Mouse (Mus musculus) limb, embryonic 14.5 days (tissue): ENCODE measurements around the gene Naa40. TPM values are rescaled to one million over a fixed set of nuclear protein-coding genes. Genes with fewer than 3 reads are reported as not detected.

Source experiments
- ATAC-seq: fragments of 200-750 bp; cut with Nextera tagmentation; 2 replicates; pipeline ENCODE4 v1.8.0; 2017; ENCODE audit warnings: low read depth, moderate number of reproducible peaks, moderate TSS enrichment; ENCODE audit not compliant: low FRiP score
- DNase-seq: peaks from one replicate; pipeline ENCODE4 v3.0.0-alpha.2; 2015; ENCODE audit warnings: low spot score
- H3K27ac ChIP-seq: fragments of 300-500 bp; sonication (generic); replicated peaks from 2 replicates; pipeline ENCODE4 v1.5.1; 2014; ENCODE audit warnings: low read depth, mild to moderate bottlenecking, low read length, moderate library complexity, mixed read lengths
- H3K27me3 ChIP-seq: fragments of 300-500 bp; sonication (generic); 2 replicates; pipeline ENCODE4 v1.6.1; 2014; ENCODE audit warnings: low read length, mixed read lengths; ENCODE audit not compliant: control insufficient read depth, insufficient read depth
- H3K36me3 ChIP-seq: fragments of 300-500 bp; sonication (generic); 2 replicates; pipeline ENCODE4 v1.6.1; 2014; ENCODE audit warnings: mild to moderate bottlenecking, low read length, moderate library complexity, mixed read lengths; ENCODE audit not compliant: control insufficient read depth, insufficient read depth
- H3K4me1 ChIP-seq: fragments of 300-500 bp; sonication (generic); 2 replicates; pipeline ENCODE4 v1.6.1; 2014; ENCODE audit warnings: antibody characterized with exemption, low read length, mixed read lengths; ENCODE audit not compliant: control insufficient read depth, insufficient read depth
- H3K4me2 ChIP-seq: fragments of 300-500 bp; sonication (generic); replicated peaks from 2 replicates; pipeline ENCODE4 v1.6.1; 2014; ENCODE audit warnings: low read depth, mild to moderate bottlenecking, low read length, moderate library complexity; ENCODE audit not compliant: severe bottlenecking
- H3K4me3 ChIP-seq: fragments of 300-500 bp; sonication (generic); replicated peaks from 2 replicates; pipeline ENCODE4 v1.5.1; 2014; ENCODE audit warnings: low read length
- H3K9ac ChIP-seq: fragments of 300-500 bp; sonication (generic); 2 replicates; pipeline ENCODE4 v1.6.1; 2014; ENCODE audit warnings: mild to moderate bottlenecking, low read depth, low read length, moderate library complexity; ENCODE audit not compliant: severe bottlenecking
- H3K9me3 ChIP-seq: fragments of 300-500 bp; sonication (generic); 2 replicates; pipeline ENCODE4 v1.6.1; 2016; ENCODE audit warnings: low read length; ENCODE audit not compliant: control insufficient read depth
- POLR2A ChIP-seq: fragments of 200-500 bp; IDR thresholded peaks from 2 replicates; pipeline ENCODE4 v1.8.0; 2012; ENCODE audit warnings: inconsistent platforms, mild to moderate bottlenecking, moderate library complexity, borderline replicate concordance; ENCODE audit not compliant: insufficient read depth, insufficient read length; ENCODE audit errors: extremely low read depth
- WGBS: fragments of 180-500 bp; shearing (Covaris S2); extraction: QIAGEN DNeasy Blood & Tissue Kit; methylation state at CpG from one replicate; pipeline ENCODE4 v1.1.7; 2014; 5-methylcytosine and 5-hydroxymethylcytosine counted together
- polyA plus RNA-seq, 2 experiments: library from polyadenylated mRNA; depleted of rRNA in 1 of 2; stranded (reverse) in 1 of 2; unstranded in 1 of 2; fragments of >200 nt; fragmentation: Nextera tagmentation in 1 of 2; extraction: Ambion mirVana in 1 of 2; gene quantifications; 2 replicates each; pipeline versions ENCODE4 v1.2.1 to v1.2.3; 2012 to 2014

Naa40 gene
- polyA plus RNA-seq, 2 experiments: 50.1 to 55.9 TPM

DNA sequence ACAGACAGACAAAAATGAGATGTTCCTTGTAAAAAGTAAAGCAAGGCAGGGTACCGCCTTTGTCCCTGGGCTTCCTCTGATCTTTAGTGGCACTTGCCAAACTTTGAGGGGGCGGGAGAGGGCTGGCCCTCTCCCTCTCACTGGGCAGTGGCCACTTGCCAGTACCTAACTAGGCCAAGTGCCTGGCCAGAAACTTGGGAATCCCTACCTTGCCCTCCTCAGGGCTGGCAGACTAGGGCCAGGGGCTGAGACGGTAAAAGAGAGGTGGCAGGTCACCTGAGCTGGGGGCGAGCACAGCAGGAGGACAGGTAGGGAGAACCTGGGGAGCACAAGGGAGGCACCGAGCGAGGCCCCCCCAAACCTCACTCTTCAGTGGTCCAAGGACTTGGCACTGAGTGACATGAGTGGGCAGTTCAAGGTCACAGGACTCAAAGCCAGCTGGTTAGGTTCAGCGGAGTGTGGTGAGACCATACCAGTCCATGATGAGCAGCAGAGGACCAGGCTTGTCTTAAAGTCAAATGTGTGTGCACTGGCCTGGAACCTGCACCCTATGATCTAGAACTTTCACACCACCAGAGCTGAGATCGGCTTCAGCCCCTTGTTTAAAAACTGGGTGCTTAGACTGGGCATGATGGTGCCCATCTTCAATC, 60.1 kb downstream of the Naa40 start:
- H3K9me3 ChIP-seq: no peaks in the 10 kb centered on the region
- TF ChIP-seq POLR2A: no peak
- WGBS: 74% methylated on average over 8 of the region's 8 CpGs
- DNase-seq: no peak
- peaks cover 39% of the 10 kb centered on the region for H3K4me1 ChIP-seq
- H3K4me3 ChIP-seq: no peak overlapping the region
- no peak overlapping the region for H3K4me2 ChIP-seq
- no peak overlapping the region for H3K27ac ChIP-seq
- no peak for ATAC-seq
- no peaks in the 10 kb centered on the region for H3K27me3 ChIP-seq
- H3K36me3 ChIP-seq: no peaks in the 10 kb centered on the region
- H3K9ac ChIP-seq: no peak overlapping the region

DNA sequence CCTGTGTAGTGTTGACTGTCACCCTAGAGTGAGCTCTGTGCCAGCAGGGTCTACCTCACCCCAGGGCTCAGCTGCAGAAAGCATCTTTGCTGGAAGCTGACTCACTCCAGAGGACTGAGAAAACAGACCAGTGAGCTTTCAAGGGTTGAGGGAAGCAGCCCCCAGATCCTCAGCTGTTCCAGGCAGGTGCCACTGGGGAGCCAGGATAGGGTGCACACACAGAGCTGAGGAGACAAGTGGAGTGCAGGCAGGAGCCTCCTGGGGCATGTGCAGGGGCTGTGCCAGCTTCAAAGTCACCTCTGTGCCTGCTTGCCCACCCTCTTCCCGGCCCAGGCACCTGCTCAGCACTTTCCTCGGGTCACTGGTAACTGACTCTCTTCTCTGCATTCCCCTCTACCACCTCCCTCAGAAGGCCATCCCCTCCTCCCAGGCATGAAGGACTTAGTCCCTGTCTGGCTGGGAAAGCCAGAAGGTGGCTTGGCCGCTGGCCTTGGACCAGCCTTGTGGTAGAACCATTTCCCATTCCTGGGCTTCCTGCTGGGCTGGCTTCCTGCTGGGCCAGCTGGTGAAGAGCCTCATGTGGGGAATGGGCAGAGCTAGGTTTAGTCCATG, 62.0 kb downstream of the Naa40 start:
- no peak overlapping the region for H3K4me3 ChIP-seq
- H3K9ac ChIP-seq: no peak overlapping the region
- H3K36me3 ChIP-seq: no peaks in the 10 kb centered on the region
- H3K27ac ChIP-seq: no peak overlapping the region
- H3K27me3 ChIP-seq: no peaks in the 10 kb centered on the region
- no peaks in the 10 kb centered on the region for H3K9me3 ChIP-seq
- no peak for TF ChIP-seq POLR2A
- peaks cover 41% of the 10 kb centered on the region for H3K4me1 ChIP-seq
- DNase-seq: no peak
- 49% methylated on average over 3 of the region's 3 CpGs for WGBS
- no peak for ATAC-seq
- no peak overlapping the region for H3K4me2 ChIP-seq

DNA sequence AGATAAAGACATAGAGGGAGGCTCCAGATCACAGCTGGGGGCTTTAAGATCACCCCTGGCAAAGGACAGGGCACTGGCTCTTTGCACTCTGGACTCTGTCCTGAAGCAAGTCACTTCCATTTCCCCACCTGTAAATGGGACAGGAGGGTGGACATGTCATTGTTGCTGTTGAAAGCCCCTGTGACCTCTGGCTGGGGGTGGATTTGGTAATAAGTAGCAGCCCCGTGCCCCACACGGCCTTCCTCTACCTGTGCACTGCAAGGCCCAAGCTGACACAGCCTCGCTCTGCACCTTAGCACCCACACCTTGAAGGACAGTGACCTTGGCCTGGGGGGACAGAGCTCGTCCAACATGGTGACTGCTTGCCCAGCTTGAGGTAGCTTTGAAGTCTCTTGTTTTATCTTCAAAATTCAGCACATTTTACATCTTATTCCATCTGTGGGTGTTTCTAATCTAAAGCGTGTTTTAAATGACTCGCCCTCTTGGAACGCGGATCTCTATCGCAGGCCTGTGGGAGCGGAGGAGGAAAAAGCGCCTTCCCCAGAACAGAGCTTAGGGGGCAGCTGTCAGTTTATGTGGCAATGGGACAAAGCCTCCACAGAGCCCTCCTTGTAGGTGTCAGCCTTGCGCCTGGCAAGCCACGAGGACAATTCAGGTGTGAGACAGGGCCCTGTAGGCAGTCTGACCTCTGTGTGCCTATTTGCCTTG, 63.0 kb downstream of the Naa40 start:
- TF ChIP-seq POLR2A: no peak
- H3K4me2 ChIP-seq: no peak overlapping the region
- no peaks in the 10 kb centered on the region for H3K36me3 ChIP-seq
- no peak overlapping the region for H3K4me3 ChIP-seq
- DNase-seq (no peak), ATAC-seq (no peak)
- WGBS: 49% methylated on average over 13 of the region's 13 CpGs
- H3K9me3 ChIP-seq: no peaks in the 10 kb centered on the region
- H3K27me3 ChIP-seq: no peaks in the 10 kb centered on the region
- peaks cover 32% of the 10 kb centered on the region for H3K4me1 ChIP-seq
- H3K9ac ChIP-seq: no peak overlapping the region
- H3K27ac ChIP-seq: no peak overlapping the region

DNA sequence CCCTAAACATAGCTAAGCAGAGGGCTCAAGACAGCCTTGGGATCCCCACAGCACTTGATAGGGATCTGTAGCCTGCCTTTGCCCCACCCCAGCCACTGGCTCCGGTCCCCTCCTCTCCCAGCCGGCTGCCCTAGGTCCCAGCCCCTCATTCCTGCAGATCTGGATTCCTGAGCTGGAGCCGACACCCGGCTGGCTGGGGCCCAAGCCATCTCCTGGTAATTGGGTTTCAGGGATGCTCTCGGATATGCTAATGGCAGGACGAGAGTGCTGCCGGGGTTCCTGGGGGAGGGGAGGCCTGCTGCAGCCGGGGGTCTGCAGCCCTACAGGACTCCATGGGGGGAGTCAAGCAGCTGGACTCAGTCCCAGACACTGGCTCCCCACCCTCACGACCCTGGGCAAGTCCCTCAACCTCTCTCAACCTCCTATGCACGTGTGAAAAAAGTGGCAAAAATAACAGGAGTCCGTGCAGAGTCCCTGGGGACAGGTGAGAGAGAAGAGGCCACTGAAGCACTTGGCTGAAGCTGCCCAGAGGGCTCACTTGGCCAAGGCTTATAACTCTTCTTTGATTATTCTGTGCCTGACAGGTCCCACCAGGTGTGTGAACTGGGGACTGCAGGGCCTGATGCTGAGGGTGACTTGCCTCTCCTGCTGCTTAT, 64.8 kb downstream of the Naa40 start:
- no peak overlapping the region for H3K9ac ChIP-seq

More for the DNA sequence above, 64.8 kb downstream of the Naa40 start:
- no peaks in the 10 kb centered on the region for H3K9me3 ChIP-seq
- ATAC-seq: 0 out of 2 replicates have a peak, but pooled peaks have one; percentile 16
- 0 out of 2 replicates have a peak overlapping the region, but pooled peaks have one; percentile 4 for H3K4me2 ChIP-seq
- peak; percentile 48 for DNase-seq
- H3K4me1 ChIP-seq: peaks cover 32% of the 10 kb centered on the region
- no peaks in the 10 kb centered on the region for H3K27me3 ChIP-seq
- TF ChIP-seq POLR2A: no peak
- WGBS: 6% methylated on average over 10 of the region's 11 CpGs
- H3K27ac ChIP-seq: no peak overlapping the region
- no peaks in the 10 kb centered on the region for H3K36me3 ChIP-seq
- no peak overlapping the region for H3K4me3 ChIP-seq

Other genes starting within 250 kb of the Naa40 start
- gene Dnajc4, start 248.6 kb downstream of the Naa40 start, polyA plus RNA-seq (2012; rRNA removed): 32.4 and 38.0 TPM in 2 replicates
- gene Dnajc4, start 248.6 kb downstream of the Naa40 start, polyA plus RNA-seq (2014; fragmentation: Nextera tagmentation; extraction: Ambion mirVana): 24.4 and 26.8 TPM in 2 replicates
- 22.1 and 27.7 TPM in 2 replicates for gene Nudt22, start 245.1 kb downstream of the Naa40 start, polyA plus RNA-seq (2012; rRNA removed)
- gene Nudt22, start 245.1 kb downstream of the Naa40 start, polyA plus RNA-seq (2014; fragmentation: Nextera tagmentation; extraction: Ambion mirVana): 21.5 and 21.9 TPM in 2 replicates
- gene Trpt1, start 245.1 kb downstream of the Naa40 start, polyA plus RNA-seq (2012; rRNA removed): 15.1 and 19.9 TPM in 2 replicates
- gene Trpt1, start 245.1 kb downstream of the Naa40 start, polyA plus RNA-seq (2014; fragmentation: Nextera tagmentation; extraction: Ambion mirVana): 10.7 and 12.0 TPM in 2 replicates
- gene Fermt3, start 221.7 kb downstream of the Naa40 start, polyA plus RNA-seq (2012; rRNA removed): 10.1 and 13.1 TPM in 2 replicates
- 10.2 and 10.8 TPM in 2 replicates for gene Fermt3, start 221.7 kb downstream of the Naa40 start, polyA plus RNA-seq (2014; fragmentation: Nextera tagmentation; extraction: Ambion mirVana)
- 124 and 170 TPM in 2 replicates for gene Stip1, start 201.2 kb downstream of the Naa40 start, polyA plus RNA-seq (2012; rRNA removed)
- gene Stip1, start 201.2 kb downstream of the Naa40 start, polyA plus RNA-seq (2014; fragmentation: Nextera tagmentation; extraction: Ambion mirVana): 200 and 205 TPM in 2 replicates
- 24.6 and 27.4 TPM in 2 replicates for gene Macrod1, start 184.4 kb downstream of the Naa40 start, polyA plus RNA-seq (2012; rRNA removed)
- 16.6 and 19.7 TPM in 2 replicates for gene Macrod1, start 184.4 kb downstream of the Naa40 start, polyA plus RNA-seq (2014; fragmentation: Nextera tagmentation; extraction: Ambion mirVana)
- 2.2 and 3.2 TPM in 2 replicates for gene Flrt1, start 135.5 kb downstream of the Naa40 start, polyA plus RNA-seq (2012; rRNA removed)
- gene Flrt1, start 135.5 kb downstream of the Naa40 start, polyA plus RNA-seq (2014; fragmentation: Nextera tagmentation; extraction: Ambion mirVana): 8.5 and 9.6 TPM in 2 replicates
- gene Otub1, start 34.9 kb downstream of the Naa40 start, polyA plus RNA-seq (2012; rRNA removed): 157 and 181 TPM in 2 replicates
- 203 and 212 TPM in 2 replicates for gene Otub1, start 34.9 kb downstream of the Naa40 start, polyA plus RNA-seq (2014; fragmentation: Nextera tagmentation; extraction: Ambion mirVana)
- gene Cox8a, start 23.6 kb downstream of the Naa40 start, polyA plus RNA-seq (2012; rRNA removed): 478 and 552 TPM in 2 replicates
- 850 and 909 TPM in 2 replicates for gene Cox8a, start 23.6 kb downstream of the Naa40 start, polyA plus RNA-seq (2014; fragmentation: Nextera tagmentation; extraction: Ambion mirVana)
- gene Rcor2, start 26.1 kb upstream of the Naa40 start, polyA plus RNA-seq (2012; rRNA removed): 69.4 and 80.9 TPM in 2 replicates
- gene Rcor2, start 26.1 kb upstream of the Naa40 start, polyA plus RNA-seq (2014; fragmentation: Nextera tagmentation; extraction: Ambion mirVana): 9.8 and 10.2 TPM in 2 replicates
- gene Mark2, start 100.7 kb upstream of the Naa40 start, polyA plus RNA-seq (2012; rRNA removed): 65.8 and 78.2 TPM in 2 replicates
- 48.6 and 56.3 TPM in 2 replicates for gene Mark2, start 100.7 kb upstream of the Naa40 start, polyA plus RNA-seq (2014; fragmentation: Nextera tagmentation; extraction: Ambion mirVana)
- gene Spindoc, start 141.8 kb upstream of the Naa40 start, polyA plus RNA-seq (2012; rRNA removed): 37.6 and 47.0 TPM in 2 replicates
- gene Spindoc, start 141.8 kb upstream of the Naa40 start, polyA plus RNA-seq (2014; fragmentation: Nextera tagmentation; extraction: Ambion mirVana): 21.9 and 25.9 TPM in 2 replicates
- 98.9 and 128 TPM in 2 replicates for gene 2700081O15Rik, start 176.4 kb upstream of the Naa40 start, polyA plus RNA-seq (2012; rRNA removed)
- gene 2700081O15Rik, start 176.4 kb upstream of the Naa40 start, polyA plus RNA-seq (2014; fragmentation: Nextera tagmentation; extraction: Ambion mirVana): 13.7 and 15.4 TPM in 2 replicates
- gene Rtn3, start 242.1 kb upstream of the Naa40 start, polyA plus RNA-seq (2012; rRNA removed): 112 and 118 TPM in 2 replicates
- gene Rtn3, start 242.1 kb upstream of the Naa40 start, polyA plus RNA-seq (2014; fragmentation: Nextera tagmentation; extraction: Ambion mirVana): 102 and 107 TPM in 2 replicates